Comparison of ENCODE assay signal across 19 mouse cellular contexts in the genomic region with DNA sequence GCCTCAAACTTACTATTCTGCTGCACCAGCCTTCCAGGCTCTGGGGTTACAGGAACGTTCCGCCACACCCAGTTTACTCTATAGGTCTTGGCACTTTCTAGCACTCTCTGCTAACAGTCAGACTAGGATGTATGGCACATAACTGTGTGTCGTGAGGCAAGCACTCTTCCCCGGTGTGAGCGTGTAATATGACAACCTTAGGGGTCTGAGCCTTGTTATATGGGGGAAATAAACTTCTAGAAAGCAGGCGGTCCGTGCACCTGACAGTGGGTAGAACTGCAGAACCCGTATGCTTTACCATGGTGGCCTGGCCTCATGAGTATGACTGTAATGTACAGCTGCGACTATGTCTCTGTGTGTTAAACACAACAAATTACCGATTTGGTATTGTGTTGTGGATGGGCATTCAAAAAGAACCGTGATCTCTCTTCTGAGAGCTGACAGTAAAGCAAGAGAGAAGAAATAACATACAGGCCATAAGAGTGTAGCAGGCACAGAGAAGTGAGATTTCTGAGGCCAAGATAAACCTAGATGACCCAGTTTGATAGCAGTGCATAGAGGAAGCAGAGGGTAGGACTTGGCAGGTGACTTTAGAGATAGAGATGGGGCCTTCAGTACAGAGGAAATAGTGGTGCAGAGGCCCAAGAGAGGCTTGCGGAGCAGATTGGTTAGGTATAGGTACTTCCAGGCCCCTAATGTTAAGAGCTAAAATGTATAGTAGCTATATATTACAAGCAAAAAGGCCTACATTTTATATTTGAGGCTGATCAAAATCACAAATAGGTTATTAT. TPM values are rescaled to one million over a fixed set of nuclear protein-coding genes. Genes with fewer than 3 reads are reported as not detected.
DNase-seq lines count a peak whose midpoint lies in the region; ATAC-seq and TF ChIP-seq lines count a peak whose summit lies in the region.
"Had no signal": no experiment of that assay in that cellular context is flagged by ENCODE, and none has a peak within 500 bp of the region (broad histone marks: within the 10 kb centered on the region; RNA-seq: fewer than 3 reads in every experiment).

No protein-coding gene starts in this region.

- no peak overlapping the region for H3K9ac ChIP-seq in midbrain, postnatal 0 days (replicated peaks; ENCODE audit: low read length, poor library complexity, severe bottlenecking)
- no peak overlapping the region for H3K9ac ChIP-seq in forebrain, embryonic 12.5 days
- H3K9ac ChIP-seq: limb, embryonic 12.5 days; midbrain, embryonic 12.5 days had no signal

- H3K27me3 ChIP-seq in midbrain, postnatal 0 days (ENCODE audit: insufficient read depth, low read length) = no peaks in the 10 kb centered on the region
- H3K27me3 ChIP-seq in forebrain, embryonic 12.5 days = no peaks in the 10 kb centered on the region
- H3K27me3 ChIP-seq: limb, embryonic 12.5 days; midbrain, embryonic 12.5 days had no signal

- H3K27ac ChIP-seq in midbrain, postnatal 0 days (ENCODE audit: low read depth, low read length) = no peak overlapping the region
- H3K27ac ChIP-seq in forebrain, embryonic 12.5 days = no peak overlapping the region
- H3K27ac ChIP-seq: left cerebral cortex, adult 2 months; limb, embryonic 12.5 days; midbrain, embryonic 12.5 days; stomach, postnatal 0 days had no signal

- no peaks in the 10 kb centered on the region for H3K9me3 ChIP-seq in midbrain, postnatal 0 days (ENCODE audit: low read length)
- no peaks in the 10 kb centered on the region for H3K9me3 ChIP-seq in forebrain, embryonic 12.5 days
- H3K9me3 ChIP-seq: limb, embryonic 12.5 days; midbrain, embryonic 12.5 days had no signal

- 0 out of 2 replicates have a peak, but pooled peaks cover 4% of the 10 kb centered on the region for H3K36me3 ChIP-seq in midbrain, postnatal 0 days (ENCODE audit: insufficient read depth, low read length)
- H3K36me3 ChIP-seq in forebrain, embryonic 12.5 days (replicated peaks) = peaks cover 12% of the 10 kb centered on the region; the same call in 1 of the 2 replicates

- H3K4me3 ChIP-seq in midbrain, postnatal 0 days (ENCODE audit: low read depth, low read length) = no peak overlapping the region
- H3K4me3 ChIP-seq in forebrain, embryonic 12.5 days (replicated peaks) = no peak overlapping the region
- H3K4me3 ChIP-seq: left cerebral cortex, adult 2 months; limb, embryonic 12.5 days; midbrain, embryonic 12.5 days had no signal

- 92% methylated on average over 12 of the region's 12 CpGs for WGBS in midbrain, postnatal 0 days
- WGBS in forebrain, embryonic 12.5 days = 93% methylated on average over 12 of the region's 12 CpGs

- H3K4me2 ChIP-seq in midbrain, postnatal 0 days (ENCODE audit: low read depth, low read length, poor library complexity, severe bottlenecking) = no peak overlapping the region
- H3K4me2 ChIP-seq in forebrain, embryonic 12.5 days = no peak overlapping the region
- H3K4me2 ChIP-seq: limb, embryonic 12.5 days; midbrain, embryonic 12.5 days had no signal

- peak; percentile 74 to 82 for ATAC-seq in hematopoietic stem cell, adult 5-6 weeks (replicated peaks in 1 of 2; ENCODE audit: insufficient read depth in 1 of 2, low FRiP score in 2 of 2, low TSS enrichment in 1 of 2, low read depth in 1 of 2, poor library complexity in 2 of 2, severe bottlenecking in 2 of 2)
- ATAC-seq in midbrain, postnatal 0 days (ENCODE audit: low FRiP score) = no peak
- no peak for ATAC-seq in forebrain, embryonic 12.5 days (ENCODE audit: low FRiP score)
- ATAC-seq: forebrain, embryonic 14.5 days; hindbrain, embryonic 16.5 days had no signal

- no peak for TF ChIP-seq CTCF in midbrain, postnatal 0 days (IDR thresholded peaks at IDR 0.05)

- DNase-seq in 416B (ENCODE audit: low read depth) = peak; percentile 93
- peak; percentile 65 for DNase-seq in CD4-positive, CD25-positive, alpha-beta regulatory T cell, adult 2 months (ENCODE audit: low read depth, low spot score)
- peak; percentile 41 for DNase-seq in naive thymus-derived CD4-positive, alpha-beta T cell, adult 2 months (ENCODE audit: low read depth)
- DNase-seq in adrenal gland, adult (ENCODE audit: inconsistent age in 2 of 2, low spot score in 1 of 2) = no peak
- DNase-seq in midbrain, postnatal 0 days (ENCODE audit: low spot score) = no peak
- DNase-seq in adrenal gland, postnatal 14 days = no peak
- DNase-seq: adrenal gland, adult 8-10 months; cerebellum, adult 9-11 months; embryo, embryonic 11 days; heart, postnatal 14 days; kidney, adult 8-10 months had no signal

- no peaks in the 10 kb centered on the region for H3K4me1 ChIP-seq in midbrain, postnatal 0 days (ENCODE audit: insufficient read depth, low read length)
- no peaks in the 10 kb centered on the region for H3K4me1 ChIP-seq in forebrain, embryonic 12.5 days
- H3K4me1 ChIP-seq: limb, embryonic 12.5 days; midbrain, embryonic 12.5 days had no signal

RNA-seq across cellular contexts. Expression of a gene that starts 7.4 kb away (rescaled TPM):
- total RNA-seq in hematopoietic stem cell, adult 5-6 weeks (2017) = 81.7 and 107 TPM in 2 replicates
- 33.6 and 34.2 TPM in 2 replicates for total RNA-seq in midbrain, postnatal 0 days (2014; rRNA removed)
- 14.2 and 17.1 TPM in 2 replicates for polyA plus RNA-seq in midbrain, postnatal 0 days (2015; fragmentation: Nextera tagmentation; extraction: Ambion mirVana)
- 17.3 and 18.1 TPM in 2 replicates for polyA plus RNA-seq in forebrain, embryonic 12.5 days (2016; fragmentation: Nextera tagmentation; extraction: Ambion mirVana)
- total RNA-seq in adrenal gland, postnatal 14 days (2021) = 32.3 and 40.2 TPM in 2 replicates

Comparison
In these comparisons a context has a peak if more than half of its experiments do, and no peak if none do; other contexts are left out.
1. DNase-seq: peak in 416B (single experiment), CD4-positive, CD25-positive, alpha-beta regulatory T cell, adult 2 months (single experiment) and naive thymus-derived CD4-positive, alpha-beta T cell, adult 2 months (single experiment); none in adrenal gland, adult (0 of 2), midbrain, postnatal 0 days (single experiment) and adrenal gland, postnatal 14 days (single experiment).
2. ATAC-seq: peak in hematopoietic stem cell, adult 5-6 weeks (2 of 2); none in midbrain, postnatal 0 days (single experiment) and forebrain, embryonic 12.5 days (single experiment).